Mouse (Mus musculus): Measurements from ENCODE around the gene Eif3g.

DNA sequence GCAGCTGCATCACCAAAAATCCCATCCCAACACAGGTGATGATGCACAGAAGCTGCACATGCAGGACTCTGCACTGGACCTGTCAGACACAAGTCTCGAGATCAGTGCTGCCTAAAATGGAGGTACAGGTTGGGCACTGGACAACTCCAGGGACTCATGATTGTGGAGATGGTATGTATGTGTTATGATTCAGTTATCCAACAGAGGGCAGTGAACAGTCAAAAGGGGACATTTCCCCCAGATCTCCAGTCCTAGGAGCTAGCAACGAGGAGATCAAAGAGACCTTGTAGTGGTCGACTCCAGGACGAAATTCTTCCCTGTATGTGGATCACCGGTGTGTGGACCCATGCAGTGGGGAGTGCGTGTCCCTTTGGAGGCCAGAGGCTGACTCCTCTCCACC is 38.5 kb downstream of the Eif3g start:
- TF ChIP-seq CTCF (IDR thresholded peaks at IDR 0.05; ENCODE audit: low read depth, low read length), result no peak
- TF ChIP-seq POLR2A (IDR thresholded peaks at IDR 0.05; ENCODE audit: borderline replicate concordance, low read depth, low read length), result no peak
